Mouse (Mus musculus): ENCODE results near the gene Gba. TPM values are rescaled to one million over a fixed set of nuclear protein-coding genes. Genes with fewer than 3 reads are reported as not detected.

Gba gene
- 4.8 TPM for polyA plus RNA-seq (2014; fragmentation: Illumina TruSeq; extraction: RNeasy Lipid Tissue Mini Kit (QIAGEN cat#74804); ENCODE audit: low read depth, low replicate concordance)

DNA sequence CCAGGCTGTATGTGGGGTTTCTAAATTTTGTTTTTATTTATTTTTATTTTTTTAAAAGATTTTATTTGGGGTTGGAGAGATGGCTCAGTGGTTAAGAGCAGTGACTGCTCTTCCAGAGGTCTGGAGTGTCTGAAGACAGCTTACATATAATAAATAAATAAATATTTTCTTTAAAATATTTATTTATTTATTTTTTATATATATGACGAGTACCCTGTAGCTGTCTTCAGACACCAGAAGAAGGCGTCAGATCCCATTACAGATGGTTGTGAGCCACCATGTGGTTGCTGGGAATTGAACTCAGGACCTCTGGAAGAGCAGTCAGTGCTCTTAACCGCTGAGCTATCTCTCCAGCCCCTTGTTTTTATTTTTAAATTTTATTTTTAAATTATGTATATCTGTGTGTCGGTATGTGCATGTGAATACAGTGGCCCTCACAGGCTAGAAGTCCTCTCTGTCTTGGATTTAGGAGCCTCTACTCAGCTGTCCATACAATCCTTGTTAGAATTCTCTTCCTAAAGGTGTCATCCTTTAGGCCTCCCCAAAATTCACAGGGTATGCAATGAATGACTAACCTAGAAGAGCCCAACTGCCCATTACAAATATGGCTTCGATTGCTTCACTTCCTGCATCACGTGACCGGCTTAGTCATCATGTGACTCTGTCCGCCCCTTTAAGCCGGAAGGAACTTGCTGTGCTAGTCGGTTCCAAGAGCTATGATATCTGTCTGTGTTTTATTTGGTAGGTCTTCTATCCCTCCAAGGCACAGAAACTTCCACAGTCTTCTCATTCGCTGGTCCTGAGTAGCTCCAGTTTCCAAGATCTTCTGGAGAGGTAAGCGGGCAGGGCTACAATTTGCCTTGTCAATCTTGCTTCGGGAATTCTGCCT lies at the start of gene Gba:
Gene Gba (plus strand): TSS at position 676 of the 889 bp plus-strand sequence.

DNA sequence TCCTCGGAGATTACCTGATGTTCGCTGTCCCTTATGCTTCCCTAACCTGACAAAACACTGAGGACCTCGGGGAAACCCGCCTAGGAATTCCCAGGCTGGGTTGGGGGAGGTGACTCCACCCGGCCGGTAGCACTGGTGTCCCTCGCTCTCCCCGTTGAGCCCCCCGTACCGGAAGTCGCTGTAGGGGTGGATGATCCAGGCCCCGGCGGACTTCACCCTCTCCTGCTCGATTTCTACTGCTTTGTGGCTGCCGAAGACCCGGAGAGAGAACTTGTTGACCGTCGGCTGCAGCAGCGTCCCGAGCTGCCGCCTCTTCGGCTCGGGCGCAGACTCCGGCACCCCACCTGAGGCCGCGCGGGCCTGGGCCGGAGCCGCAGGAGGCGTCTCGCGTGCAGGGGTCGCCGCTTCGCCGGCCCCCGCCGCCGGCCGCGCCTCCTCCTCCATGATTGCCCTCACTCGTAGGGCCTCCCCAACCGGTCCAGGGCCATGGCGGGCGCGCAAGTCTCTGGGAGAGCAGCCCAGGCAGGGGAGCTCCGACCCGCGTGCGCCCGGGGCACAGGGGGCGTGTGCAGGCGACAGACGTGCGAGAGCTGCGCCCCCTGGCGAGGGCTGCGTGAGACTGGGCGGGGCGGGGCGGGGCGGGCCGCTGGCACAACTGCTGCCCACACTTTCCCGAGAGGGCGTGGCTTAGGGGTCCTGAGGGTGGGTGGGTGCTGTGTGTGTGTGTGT lies 42.9 kb upstream of the Gba start, which contains the start of gene Hcn3:
Gene Hcn3 (minus strand): TSS at position 581 of the 729 bp plus-strand sequence.

DNA sequence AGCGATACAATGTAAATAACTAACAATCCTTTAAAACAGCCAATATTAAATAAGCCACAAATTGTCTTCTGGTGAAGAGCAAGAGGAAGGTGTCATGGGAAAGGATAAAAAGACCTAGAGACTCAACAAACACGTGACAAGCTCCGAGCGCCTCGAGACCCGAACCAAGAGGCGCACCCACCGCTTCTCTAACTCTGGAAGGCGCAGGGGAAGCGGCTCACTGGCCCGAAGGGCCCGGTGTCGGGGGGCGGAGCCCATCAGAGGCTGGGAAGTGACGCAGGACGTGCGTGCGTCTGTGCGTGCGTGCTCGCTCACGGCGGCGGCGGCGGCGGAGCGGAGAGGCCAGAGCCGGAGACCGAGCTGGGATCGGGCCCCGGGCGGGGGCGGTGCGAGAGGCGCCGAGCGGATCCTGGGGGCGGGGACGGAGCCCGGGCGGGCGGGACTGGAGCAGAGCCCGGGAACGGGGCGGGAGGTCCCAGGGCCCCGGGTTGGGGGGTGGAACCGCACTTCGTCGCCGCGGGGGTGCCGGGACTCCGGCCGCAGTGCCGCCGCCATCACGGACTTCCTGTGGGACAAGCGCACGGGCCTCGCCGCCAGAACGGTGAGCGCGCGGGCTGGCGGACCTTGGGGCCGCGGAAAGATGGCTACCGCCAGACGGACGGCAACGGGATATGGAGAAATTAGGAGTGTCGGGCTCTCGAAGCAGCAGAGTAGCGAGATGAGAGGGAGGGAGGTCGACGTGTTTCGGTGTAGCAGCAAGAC lies 38.0 kb upstream of the Gba start, which contains the start of gene Clk2:
Gene Clk2 (plus strand): TSS at position 290 of the 762 bp plus-strand sequence.

DNA sequence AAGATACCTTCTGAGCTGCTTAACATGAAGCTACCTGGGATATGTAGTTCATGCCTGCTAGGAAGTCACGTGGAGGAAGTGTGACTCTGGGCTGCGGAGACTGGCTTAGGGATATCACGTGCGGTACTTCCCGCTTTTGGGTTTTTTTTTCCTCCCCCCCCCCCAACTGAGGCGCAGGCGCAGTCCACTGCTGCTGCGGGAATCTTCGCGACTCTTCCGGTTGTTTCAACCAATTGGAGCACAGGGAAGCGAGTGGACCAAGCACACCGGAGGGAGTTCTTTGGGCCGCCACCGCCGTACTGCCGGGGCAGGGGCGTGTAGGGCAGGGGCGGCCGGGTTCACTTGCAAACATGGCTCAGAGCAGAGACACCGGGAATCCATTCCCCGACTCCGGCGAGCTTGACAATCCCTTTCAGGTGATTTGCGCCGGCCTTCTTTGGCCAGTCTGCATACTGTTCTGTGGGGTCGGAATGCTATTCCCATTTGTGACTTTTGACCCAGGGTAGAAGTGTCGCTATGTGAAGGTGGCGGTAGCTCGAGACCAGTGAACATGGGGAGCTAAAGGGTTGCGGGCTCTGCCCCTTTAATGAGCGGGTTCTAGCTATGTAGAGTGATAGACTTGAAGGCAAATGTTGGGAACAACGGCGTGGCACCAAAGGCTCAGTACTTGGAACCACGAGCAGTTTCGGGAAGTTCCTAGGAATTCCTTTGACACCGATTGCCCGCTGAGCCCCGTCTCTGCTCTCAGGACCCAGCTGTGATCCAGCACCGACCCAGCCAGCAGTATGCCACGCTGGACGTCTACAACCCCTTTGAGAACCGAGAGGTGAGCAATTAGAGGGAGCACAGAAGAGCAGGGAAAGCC lies 25.3 kb upstream of the Gba start, which contains the start of gene Scamp3:
Gene Scamp3 (plus strand): TSS at position 232 of the 865 bp plus-strand sequence.

DNA sequence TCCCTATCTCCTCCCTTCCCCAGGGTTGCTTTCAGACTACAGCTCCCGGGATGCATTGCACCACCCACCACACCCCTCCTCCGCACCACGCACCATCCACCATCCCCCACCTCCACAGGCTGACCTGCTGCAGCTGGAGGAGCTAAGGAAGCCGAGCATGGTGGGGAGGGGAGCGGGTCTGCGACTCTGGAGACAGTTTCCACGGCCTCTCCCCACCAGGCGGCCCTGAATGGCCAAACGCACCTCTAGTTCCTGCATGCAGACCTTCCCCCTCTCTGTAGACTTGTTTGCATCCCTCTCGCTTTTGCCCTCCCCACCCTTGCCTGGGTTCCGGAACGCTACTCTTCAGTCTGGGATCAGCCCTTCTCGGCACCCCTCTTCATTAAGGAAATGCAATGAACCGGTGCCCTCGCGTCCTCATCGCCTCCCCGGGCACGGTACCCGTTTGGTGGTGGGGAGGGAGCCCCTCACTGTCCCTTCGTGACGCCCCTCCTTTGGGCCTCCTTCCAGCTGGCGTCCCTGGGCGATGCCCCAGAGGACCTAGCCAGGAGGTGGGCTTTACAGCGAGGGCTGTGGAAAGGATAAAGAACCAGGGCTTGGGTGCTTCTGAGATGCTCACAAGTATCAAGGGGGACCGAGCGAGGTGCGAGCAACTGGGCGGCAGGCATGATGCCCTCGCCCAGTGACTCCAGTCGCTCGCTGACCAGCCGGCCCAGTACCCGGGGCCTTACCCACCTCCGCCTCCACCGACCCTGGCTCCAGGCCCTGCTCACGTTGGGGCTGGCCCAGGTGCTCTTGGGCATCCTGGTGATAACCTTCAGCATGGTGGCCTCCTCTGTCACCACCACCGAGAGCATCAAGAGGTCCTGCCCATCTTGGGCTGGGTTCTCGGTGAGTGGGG lies 19.4 kb upstream of the Gba start, which contains the start of gene Fam189b:
Gene Fam189b (plus strand): TSS at position 86 of the 901 bp plus-strand sequence.

DNA sequence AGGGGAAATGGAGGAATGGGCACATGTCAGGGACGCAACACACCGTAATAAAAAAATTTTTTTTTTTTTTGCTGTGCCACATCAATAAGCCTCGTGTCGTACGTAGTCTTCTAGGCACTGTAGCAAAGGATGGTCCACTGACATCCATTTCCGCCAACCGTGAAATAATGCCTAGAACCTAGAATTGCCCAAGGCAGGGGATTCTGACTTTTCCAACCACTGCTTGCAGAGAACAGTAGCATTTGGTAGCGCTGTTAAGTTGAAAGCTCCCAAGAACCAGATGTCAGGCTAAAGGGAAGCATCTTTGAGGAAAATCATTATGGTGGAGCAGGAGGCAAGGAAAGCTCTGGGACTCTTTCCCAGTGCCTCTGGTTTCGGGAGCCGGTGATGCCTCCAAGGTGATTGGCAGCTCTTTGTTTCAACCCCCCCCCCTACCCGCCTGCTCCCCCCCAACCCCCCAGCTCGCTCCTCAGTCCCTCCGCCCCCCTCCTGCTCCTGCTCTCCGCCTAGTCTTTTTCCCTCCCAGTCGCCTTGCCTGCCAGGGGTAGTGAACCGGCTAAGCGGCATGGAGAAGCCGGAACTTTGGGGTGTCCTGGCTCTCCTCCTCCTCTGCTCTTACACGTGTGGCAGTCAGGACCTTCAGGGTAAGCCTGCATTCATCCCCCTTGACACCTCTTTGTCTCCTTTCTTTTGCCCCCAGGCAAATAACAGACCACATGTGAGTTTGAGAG lies 12.1 kb downstream of the Gba start, which contains the start of gene Thbs3:
Gene Thbs3 (plus strand): TSS at position 500 of the 731 bp plus-strand sequence.

DNA sequence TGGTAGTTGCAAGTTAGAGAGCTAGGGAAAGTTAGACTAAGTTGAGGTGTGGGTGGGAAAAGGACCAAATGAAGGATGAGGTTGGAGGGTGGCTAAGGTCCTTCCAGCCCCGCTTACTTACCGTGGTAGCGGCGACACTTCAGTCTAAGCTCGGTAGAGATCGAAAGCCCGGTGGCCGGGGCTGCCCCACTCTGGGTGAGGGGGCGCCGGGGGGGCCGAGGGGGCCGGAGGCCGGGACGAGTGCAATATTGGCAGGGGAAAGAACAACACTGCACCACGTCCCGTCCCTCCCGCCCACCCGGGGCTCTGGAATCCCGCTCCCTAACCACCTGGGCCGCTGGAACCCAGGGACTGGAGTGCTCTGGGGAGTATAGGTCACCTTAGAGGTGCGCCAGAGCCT lies 24.2 kb downstream of the Gba start, which contains the start of gene Mtx1:
Gene Mtx1 (minus strand): TSS at position 189 of the 400 bp plus-strand sequence.

DNA sequence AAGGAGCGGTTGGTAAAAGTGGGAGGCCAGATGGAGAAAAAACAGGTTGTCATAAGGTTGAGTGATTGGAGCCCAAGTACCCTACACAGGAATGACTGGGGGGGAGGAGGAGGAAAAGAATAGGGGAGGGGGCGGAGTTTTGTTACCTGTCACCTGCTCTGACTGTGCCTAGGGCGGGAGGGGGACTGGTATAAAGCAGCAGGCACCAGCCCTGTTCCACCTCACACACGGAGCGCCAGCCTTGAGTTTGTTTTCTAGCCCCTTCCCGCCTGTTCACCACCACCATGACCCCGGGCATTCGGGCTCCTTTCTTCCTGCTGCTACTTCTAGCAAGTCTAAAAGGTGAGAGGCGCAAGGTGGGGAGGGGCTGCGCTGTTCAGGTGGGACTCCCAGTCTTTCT lies 26.1 kb downstream of the Gba start, which contains the start of gene Muc1:
Gene Muc1 (plus strand): TSS at position 222 of the 400 bp plus-strand sequence.

DNA sequence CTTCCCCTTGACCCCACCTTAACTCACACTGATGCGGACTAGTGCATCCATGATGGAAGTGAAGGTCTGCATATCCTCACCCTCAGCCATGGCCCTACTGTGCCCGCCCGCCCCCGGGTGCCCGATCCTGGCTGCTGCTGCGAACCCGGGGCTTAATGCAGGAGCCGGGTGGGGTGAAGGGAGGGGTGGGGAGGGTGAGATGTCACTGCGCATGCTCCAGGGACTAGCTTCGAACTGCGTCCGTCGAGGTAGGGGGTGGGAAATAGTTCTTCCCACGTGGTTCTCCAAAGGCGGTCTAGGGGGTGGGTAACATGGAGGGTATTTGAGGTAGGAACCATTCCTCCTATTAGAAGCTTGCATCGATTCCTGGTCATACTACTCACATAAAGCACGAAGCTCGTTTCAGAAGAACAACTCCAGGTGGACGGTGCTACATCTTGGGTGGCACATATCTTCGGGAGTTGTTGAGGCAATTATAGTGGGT lies 43.0 kb downstream of the Gba start, which contains the start of gene Krtcap2:
Gene Krtcap2 (plus strand): TSS at position 279 of the 484 bp plus-strand sequence.

DNA sequence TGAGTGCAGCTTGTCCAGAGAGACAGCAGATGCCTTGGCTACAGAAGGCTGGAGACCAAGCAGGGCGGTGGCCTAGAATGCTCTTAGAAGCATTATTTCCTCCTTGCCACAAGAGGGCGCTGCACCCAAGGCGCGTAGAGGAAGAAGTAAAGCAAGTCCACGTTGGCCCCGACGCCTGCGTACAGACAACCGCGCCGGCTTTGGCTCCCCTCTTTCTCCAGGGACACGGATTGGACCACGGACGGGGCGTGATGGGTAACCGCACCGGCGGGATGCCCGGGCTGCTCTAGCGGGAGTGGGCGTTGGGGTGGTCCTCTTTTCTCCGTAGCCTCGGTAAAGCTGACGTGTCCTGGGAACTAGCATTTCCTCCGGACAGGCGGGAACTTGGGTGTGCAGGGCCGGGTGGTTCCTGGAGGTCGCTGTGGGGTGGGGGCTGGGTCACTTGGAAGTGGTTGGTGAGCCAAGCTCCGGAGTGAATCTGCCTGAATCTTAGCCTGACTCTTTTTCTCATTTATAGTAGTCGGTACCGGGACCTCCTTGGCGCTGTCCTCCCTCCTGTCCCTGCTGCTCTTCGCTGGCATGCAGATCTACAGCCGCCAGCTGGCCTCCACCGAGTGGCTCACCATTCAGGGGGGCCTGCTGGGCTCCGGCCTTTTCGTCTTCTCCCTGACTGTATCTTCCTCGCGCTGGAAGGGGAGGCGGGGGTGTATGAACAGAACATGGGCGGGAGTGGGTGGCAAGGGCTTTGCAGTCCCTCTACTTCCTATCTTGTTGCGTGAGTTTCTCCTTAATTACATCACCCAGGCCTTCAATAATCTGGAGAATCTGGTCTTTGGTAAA lies 43.8 kb downstream of the Gba start, which contains the start of gene Trim46:
Gene Trim46 (minus strand): TSS at position 49 of the 840 bp plus-strand sequence.

Other genes starting within 250 kb of the Gba start
- 0.76 TPM for gene Rusc1, start 109.6 kb upstream of the Gba start, polyA plus RNA-seq (2014; fragmentation: Illumina TruSeq; extraction: RNeasy Lipid Tissue Mini Kit (QIAGEN cat#74804); ENCODE audit: low read depth, low replicate concordance)
- gene Gm43738, start 101.8 kb upstream of the Gba start, polyA plus RNA-seq (2014; fragmentation: Illumina TruSeq; extraction: RNeasy Lipid Tissue Mini Kit (QIAGEN cat#74804); ENCODE audit: low read depth, low replicate concordance): not detected
- 22.2 TPM for gene Fdps, start 101.0 kb upstream of the Gba start, polyA plus RNA-seq (2014; fragmentation: Illumina TruSeq; extraction: RNeasy Lipid Tissue Mini Kit (QIAGEN cat#74804); ENCODE audit: low read depth, low replicate concordance)
- gene Pklr, start 66.8 kb upstream of the Gba start, polyA plus RNA-seq (2014; fragmentation: Illumina TruSeq; extraction: RNeasy Lipid Tissue Mini Kit (QIAGEN cat#74804); ENCODE audit: low read depth, low replicate concordance): not detected
- 0.08 TPM for gene Hcn3, start 42.7 kb upstream of the Gba start, polyA plus RNA-seq (2014; fragmentation: Illumina TruSeq; extraction: RNeasy Lipid Tissue Mini Kit (QIAGEN cat#74804); ENCODE audit: low read depth, low replicate concordance)
- 13.5 TPM for gene Clk2, start 38.1 kb upstream of the Gba start, polyA plus RNA-seq (2014; fragmentation: Illumina TruSeq; extraction: RNeasy Lipid Tissue Mini Kit (QIAGEN cat#74804); ENCODE audit: low read depth, low replicate concordance)
- 8.3 TPM for gene Scamp3, start 25.5 kb upstream of the Gba start, polyA plus RNA-seq (2014; fragmentation: Illumina TruSeq; extraction: RNeasy Lipid Tissue Mini Kit (QIAGEN cat#74804); ENCODE audit: low read depth, low replicate concordance)
- gene Fam189b, start 19.8 kb upstream of the Gba start, polyA plus RNA-seq (2014; fragmentation: Illumina TruSeq; extraction: RNeasy Lipid Tissue Mini Kit (QIAGEN cat#74804); ENCODE audit: low read depth, low replicate concordance): not detected
- gene Thbs3, start 12.3 kb downstream of the Gba start, polyA plus RNA-seq (2014; fragmentation: Illumina TruSeq; extraction: RNeasy Lipid Tissue Mini Kit (QIAGEN cat#74804); ENCODE audit: low read depth, low replicate concordance): 3.4 TPM
- gene Mtx1, start 24.2 kb downstream of the Gba start, polyA plus RNA-seq (2014; fragmentation: Illumina TruSeq; extraction: RNeasy Lipid Tissue Mini Kit (QIAGEN cat#74804); ENCODE audit: low read depth, low replicate concordance): 187 TPM
- gene Muc1, start 26.1 kb downstream of the Gba start, polyA plus RNA-seq (2014; fragmentation: Illumina TruSeq; extraction: RNeasy Lipid Tissue Mini Kit (QIAGEN cat#74804); ENCODE audit: low read depth, low replicate concordance): 11.6 TPM
- gene Krtcap2, start 43.0 kb downstream of the Gba start, polyA plus RNA-seq (2014; fragmentation: Illumina TruSeq; extraction: RNeasy Lipid Tissue Mini Kit (QIAGEN cat#74804); ENCODE audit: low read depth, low replicate concordance): 13.6 TPM
- 0.98 TPM for gene Trim46, start 43.4 kb downstream of the Gba start, polyA plus RNA-seq (2014; fragmentation: Illumina TruSeq; extraction: RNeasy Lipid Tissue Mini Kit (QIAGEN cat#74804); ENCODE audit: low read depth, low replicate concordance)
- gene Dpm3, start 56.4 kb downstream of the Gba start, polyA plus RNA-seq (2014; fragmentation: Illumina TruSeq; extraction: RNeasy Lipid Tissue Mini Kit (QIAGEN cat#74804); ENCODE audit: low read depth, low replicate concordance): not detected
- 1.1 TPM for gene Slc50a1, start 67.6 kb downstream of the Gba start, polyA plus RNA-seq (2014; fragmentation: Illumina TruSeq; extraction: RNeasy Lipid Tissue Mini Kit (QIAGEN cat#74804); ENCODE audit: low read depth, low replicate concordance)
- gene Efna1, start 78.2 kb downstream of the Gba start, polyA plus RNA-seq (2014; fragmentation: Illumina TruSeq; extraction: RNeasy Lipid Tissue Mini Kit (QIAGEN cat#74804); ENCODE audit: low read depth, low replicate concordance): not detected
- 0.11 TPM for gene Efna3, start 120.0 kb downstream of the Gba start, polyA plus RNA-seq (2014; fragmentation: Illumina TruSeq; extraction: RNeasy Lipid Tissue Mini Kit (QIAGEN cat#74804); ENCODE audit: low read depth, low replicate concordance)
- not detected for gene Efna4, start 135.1 kb downstream of the Gba start, polyA plus RNA-seq (2014; fragmentation: Illumina TruSeq; extraction: RNeasy Lipid Tissue Mini Kit (QIAGEN cat#74804); ENCODE audit: low read depth, low replicate concordance)
- gene Adam15, start 147.1 kb downstream of the Gba start, polyA plus RNA-seq (2014; fragmentation: Illumina TruSeq; extraction: RNeasy Lipid Tissue Mini Kit (QIAGEN cat#74804); ENCODE audit: low read depth, low replicate concordance): 3.3 TPM
- 6.5 TPM for gene Dcst2, start 159.0 kb downstream of the Gba start, polyA plus RNA-seq (2014; fragmentation: Illumina TruSeq; extraction: RNeasy Lipid Tissue Mini Kit (QIAGEN cat#74804); ENCODE audit: low read depth, low replicate concordance)
- gene Dcst1, start 162.3 kb downstream of the Gba start, polyA plus RNA-seq (2014; fragmentation: Illumina TruSeq; extraction: RNeasy Lipid Tissue Mini Kit (QIAGEN cat#74804); ENCODE audit: low read depth, low replicate concordance): 25.0 TPM
- gene Zbtb7b, start 191.8 kb downstream of the Gba start, polyA plus RNA-seq (2014; fragmentation: Illumina TruSeq; extraction: RNeasy Lipid Tissue Mini Kit (QIAGEN cat#74804); ENCODE audit: low read depth, low replicate concordance): 0.24 TPM
- gene Lenep, start 199.9 kb downstream of the Gba start, polyA plus RNA-seq (2014; fragmentation: Illumina TruSeq; extraction: RNeasy Lipid Tissue Mini Kit (QIAGEN cat#74804); ENCODE audit: low read depth, low replicate concordance): 0.34 TPM
- 1.8 TPM for gene Flad1, start 208.9 kb downstream of the Gba start, polyA plus RNA-seq (2014; fragmentation: Illumina TruSeq; extraction: RNeasy Lipid Tissue Mini Kit (QIAGEN cat#74804); ENCODE audit: low read depth, low replicate concordance)
- 4.7 TPM for gene Cks1b, start 215.5 kb downstream of the Gba start, polyA plus RNA-seq (2014; fragmentation: Illumina TruSeq; extraction: RNeasy Lipid Tissue Mini Kit (QIAGEN cat#74804); ENCODE audit: low read depth, low replicate concordance)
- 6.5 TPM for gene Shc1, start 215.5 kb downstream of the Gba start, polyA plus RNA-seq (2014; fragmentation: Illumina TruSeq; extraction: RNeasy Lipid Tissue Mini Kit (QIAGEN cat#74804); ENCODE audit: low read depth, low replicate concordance)
- 5.7 TPM for gene Pygo2, start 227.3 kb downstream of the Gba start, polyA plus RNA-seq (2014; fragmentation: Illumina TruSeq; extraction: RNeasy Lipid Tissue Mini Kit (QIAGEN cat#74804); ENCODE audit: low read depth, low replicate concordance)
- gene Pbxip1, start 233.8 kb downstream of the Gba start, polyA plus RNA-seq (2014; fragmentation: Illumina TruSeq; extraction: RNeasy Lipid Tissue Mini Kit (QIAGEN cat#74804); ENCODE audit: low read depth, low replicate concordance): 2.1 TPM